ENCODE assay signal across 9 mouse cellular contexts in genomic region chr3:97937068-97937944, GRCm38 (mm10). TPM values are rescaled to one million over a fixed set of nuclear protein-coding genes. Genes with fewer than 3 reads are reported as not detected.
A peak's percentile ranks its signal among the peaks of the same experiment; 100 is the strongest.
DNase-seq lines count a peak whose midpoint lies in the region; ATAC-seq lines count a peak whose summit lies in the region.
"Had no signal": no experiment of that assay in that cellular context is flagged by ENCODE, and none has a peak within 500 bp of the region (broad histone marks: within the 10 kb centered on the region; RNA-seq: fewer than 3 reads in every experiment).

No protein-coding gene starts in this region.

- H3K27ac ChIP-seq in forebrain, embryonic 16.5 days (ENCODE audit: low read length) = no peak overlapping the region
- H3K27ac ChIP-seq in midbrain, embryonic 14.5 days (replicated peaks; ENCODE audit: low read depth, low read length) = 0 out of 2 replicates have a peak overlapping the region, but pooled peaks have one; percentile 17
- H3K27ac ChIP-seq: embryonic facial prominence, embryonic 15.5 days had no signal

- peaks cover 33% of the 10 kb centered on the region for H3K4me1 ChIP-seq in forebrain, embryonic 16.5 days (replicated peaks; ENCODE audit: control insufficient read depth, insufficient read depth, low read length)
- H3K4me1 ChIP-seq in midbrain, embryonic 14.5 days (ENCODE audit: control insufficient read depth, insufficient read depth, low read length) = peaks cover 49% of the 10 kb centered on the region

- H3K9me3 ChIP-seq in forebrain, embryonic 16.5 days (ENCODE audit: control insufficient read depth, low read length) = no peaks in the 10 kb centered on the region
- H3K9me3 ChIP-seq in midbrain, embryonic 14.5 days (ENCODE audit: control insufficient read depth, low read length) = no peaks in the 10 kb centered on the region
- H3K9me3 ChIP-seq: embryonic facial prominence, embryonic 15.5 days had no signal

- 44% methylated on average over 17 of the region's 17 CpGs for WGBS in forebrain, embryonic 16.5 days
- WGBS in midbrain, embryonic 14.5 days = 11% methylated on average over 17 of the region's 17 CpGs

- 0 out of 2 replicates have a peak overlapping the region, but pooled peaks have one; percentile 22 for H3K9ac ChIP-seq in forebrain, embryonic 16.5 days (replicated peaks; ENCODE audit: low read depth, low read length)
- H3K9ac ChIP-seq in midbrain, embryonic 14.5 days (replicated peaks; ENCODE audit: low read length) = no peak overlapping the region
- H3K9ac ChIP-seq: embryonic facial prominence, embryonic 15.5 days had no signal

- H3K4me2 ChIP-seq in forebrain, embryonic 16.5 days (ENCODE audit: low read length) = no peak overlapping the region
- H3K4me2 ChIP-seq in midbrain, embryonic 14.5 days (ENCODE audit: low read length) = peak overlapping the region; percentile 20
- H3K4me2 ChIP-seq: embryonic facial prominence, embryonic 15.5 days had no signal

- no peak overlapping the region for H3K4me3 ChIP-seq in forebrain, embryonic 16.5 days (replicated peaks; ENCODE audit: low read length)
- no peak overlapping the region for H3K4me3 ChIP-seq in midbrain, embryonic 14.5 days (replicated peaks; ENCODE audit: low read depth, low read length)
- H3K4me3 ChIP-seq: embryonic facial prominence, embryonic 15.5 days had no signal

- no peaks in the 10 kb centered on the region for H3K36me3 ChIP-seq in forebrain, embryonic 16.5 days (ENCODE audit: control insufficient read depth, insufficient read depth)
- H3K36me3 ChIP-seq in midbrain, embryonic 14.5 days (ENCODE audit: control insufficient read depth, insufficient read depth, low read length) = no peaks in the 10 kb centered on the region
- H3K36me3 ChIP-seq: embryonic facial prominence, embryonic 15.5 days had no signal

- peak; percentile 10 for DNase-seq in kidney, adult 9 months
- DNase-seq in kidney, postnatal 36 days = no peak
- peak; percentile 61 for DNase-seq in Muller cell, postnatal 12 days (ENCODE audit: inconsistent ontology term)
- DNase-seq in midbrain, embryonic 14.5 days = peak; percentile 59
- no peak for DNase-seq in cerebellum, adult 9-10 months
- no peak for DNase-seq in adrenal gland, postnatal 10 days

- ATAC-seq in forebrain, embryonic 16.5 days = no peak; the same call in 1 of the 2 replicates
- no peak for ATAC-seq in midbrain, embryonic 14.5 days (ENCODE audit: low FRiP score, low TSS enrichment)
- ATAC-seq in frontal cortex, adult (ENCODE audit: low TSS enrichment) = no peak

- no peaks in the 10 kb centered on the region for H3K27me3 ChIP-seq in forebrain, embryonic 16.5 days (replicated peaks; ENCODE audit: control insufficient read depth, insufficient read depth, low read length)
- H3K27me3 ChIP-seq in midbrain, embryonic 14.5 days (ENCODE audit: control insufficient read depth, insufficient read depth, low read length) = peaks cover 10% of the 10 kb centered on the region; the same call in 1 of the 2 replicates
- H3K27me3 ChIP-seq: embryonic facial prominence, embryonic 15.5 days had no signal

RNA-seq across cellular contexts. Expression of gene Sec22b, which starts 36.3 kb away (rescaled TPM):
- 108 and 110 TPM in 2 replicates for polyA plus RNA-seq in forebrain, embryonic 16.5 days (2015; fragmentation: Nextera tagmentation; extraction: Ambion mirVana)
- 99.3 and 114 TPM in 2 replicates for polyA plus RNA-seq in midbrain, embryonic 14.5 days (2014; fragmentation: Nextera tagmentation; extraction: Ambion mirVana)
- 10 to 100 TPM; 78.5 to 85.2 TPM for total RNA-seq in adrenal gland, postnatal 10 days (2021)

RNA-seq across cellular contexts. Expression of gene Pde4dip, which starts 48.8 kb away (rescaled TPM):
- polyA plus RNA-seq in forebrain, embryonic 16.5 days (2015; fragmentation: Nextera tagmentation; extraction: Ambion mirVana) = 82.1 and 83.9 TPM in 2 replicates
- 63.3 and 76.3 TPM in 2 replicates for polyA plus RNA-seq in midbrain, embryonic 14.5 days (2014; fragmentation: Nextera tagmentation; extraction: Ambion mirVana)
- 100 to 1,000 TPM in 1 of 2 experiments, 10 to 100 TPM in 1; 79.3 to 173 TPM for total RNA-seq in adrenal gland, postnatal 10 days (2021)

Comparison
In these comparisons a context has a peak if more than half of its experiments do, and no peak if none do; other contexts are left out.
1. DNase-seq: peak in kidney, adult 9 months (single experiment), Muller cell, postnatal 12 days (single experiment) and midbrain, embryonic 14.5 days (single experiment); none in kidney, postnatal 36 days (0 of 2), cerebellum, adult 9-10 months (single experiment) and adrenal gland, postnatal 10 days (single experiment).